Mouse (Mus musculus): ENCODE measurements at regions not wholly inside any gene's neighbourhood (a gene's known extent, or its start where the extent isn't known, plus 50 kb on each side); places are given as distances from the start of the nearest gene placed in this dataset.
A peak's percentile ranks its signal among the peaks of the same experiment; 100 is the strongest.

DNA sequence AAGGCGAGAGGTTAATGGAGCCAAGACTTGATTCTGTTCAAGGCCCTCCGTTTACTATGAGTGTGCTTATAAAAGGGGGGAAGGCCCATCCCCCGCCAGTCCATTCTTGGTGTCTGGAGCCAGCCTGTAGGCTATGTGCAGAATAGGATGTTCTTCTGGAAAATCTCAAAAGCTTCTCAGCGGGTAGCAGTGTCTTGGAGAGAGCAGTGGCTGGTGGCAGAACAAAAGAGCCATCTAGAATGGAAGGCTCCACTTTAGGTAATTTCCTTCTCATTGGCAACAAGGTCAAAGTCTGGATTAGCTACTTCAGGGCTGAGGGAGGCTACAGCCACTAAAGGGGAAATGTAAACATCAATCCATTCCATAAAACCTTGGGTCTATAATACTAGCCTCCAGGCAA is 1150.8 kb upstream of the Ptprd start:
- DNase-seq (ENCODE audit: low spot score) = no peak

- DNase-seq (ENCODE audit: low spot score) = no peak
These were observed 1146.0 kb upstream of the Ptprd start for GRCm38 (mm10) chr4:79357720-79358119.

DNA sequence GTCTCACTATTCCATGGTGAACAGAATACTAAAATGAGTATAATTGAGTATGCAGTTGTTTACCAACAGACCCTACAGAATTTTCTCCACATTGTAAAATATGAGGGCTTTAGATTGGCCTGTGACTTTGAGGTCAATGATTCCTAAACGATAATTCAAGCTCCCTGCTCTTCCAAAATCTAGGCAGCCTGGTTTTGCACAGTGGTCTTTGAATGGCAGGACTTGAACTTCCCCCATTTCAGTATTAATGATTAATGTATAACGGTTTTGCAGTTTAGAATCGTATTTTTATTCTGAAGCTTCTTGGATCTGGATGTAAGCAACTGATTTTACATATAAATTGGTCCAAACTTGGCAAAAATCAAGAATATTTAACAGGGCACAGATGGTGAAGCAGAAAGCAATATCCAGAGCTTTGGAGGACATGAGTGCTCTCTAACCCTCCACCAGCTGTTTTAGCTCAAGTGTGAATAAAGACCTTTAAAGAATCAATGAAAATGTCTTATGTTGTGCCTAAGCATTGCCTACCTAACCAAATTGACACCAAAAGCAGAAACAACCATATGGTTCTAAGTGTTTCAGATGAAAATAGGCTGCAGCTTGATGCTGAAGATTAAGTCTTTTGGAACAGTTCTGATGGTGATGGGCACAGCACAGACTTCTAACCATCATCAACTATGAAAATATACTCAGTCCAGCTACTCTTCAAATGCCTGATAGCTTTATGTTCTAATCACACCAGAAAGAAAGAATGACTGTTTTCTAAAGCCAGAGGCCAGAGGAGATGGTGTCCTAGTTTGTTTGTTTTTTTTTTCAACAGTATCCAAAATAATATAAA is 1098.3 kb upstream of the Ptprd start:
- DNase-seq (ENCODE audit: low spot score) = peak; percentile 3

- DNase-seq (ENCODE audit: low spot score) = no peak
These were observed 1079.3 kb upstream of the Ptprd start for GRCm38 (mm10) chr4:79291091-79291490.

DNA sequence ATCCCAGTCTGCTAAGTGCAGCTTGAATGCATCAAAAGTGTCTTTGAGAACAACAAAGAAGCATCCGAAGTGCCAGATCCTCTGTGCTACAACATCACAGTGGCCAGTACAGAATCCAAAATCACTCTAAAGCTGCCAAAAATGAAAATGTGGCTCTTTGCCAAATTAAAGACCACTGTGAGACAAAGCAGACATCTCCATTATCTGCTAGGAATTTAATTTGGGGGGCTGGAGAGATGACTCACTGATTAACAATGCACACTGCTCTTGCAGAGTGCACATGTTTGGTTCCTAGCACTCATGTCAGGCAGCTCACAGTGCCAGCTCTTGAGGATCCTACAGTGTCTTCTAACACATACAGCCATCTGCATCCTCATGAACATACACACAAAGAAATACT is 1053.3 kb upstream of the Ptprd start:
- DNase-seq (ENCODE audit: low spot score) = no peak

- no peak for DNase-seq (ENCODE audit: low spot score)
These were observed 1031.4 kb upstream of the Ptprd start for GRCm38 (mm10) chr4:79243184-79243583.

- no peak for DNase-seq (ENCODE audit: low spot score)
These were observed 1029.9 kb upstream of the Ptprd start for GRCm38 (mm10) chr4:79241647-79242046.

GRCm38 (mm10) chr4:79224101-79224734 is 1012.5 kb upstream of the Ptprd start:
- no peak for DNase-seq (ENCODE audit: low spot score)
